Mouse (Mus musculus) right cerebral cortex, postnatal 10 days (tissue): ENCODE results near the gene Bak1.
"Not testable (repeated sequence)": the region's sequence is repeated elsewhere in the genome, so short reads cannot be mapped to it uniquely, and the experiment has no call there.

Experiments used
- DNase-seq, 2 experiments: peaks; one replicate each; pipeline ENCODE4 v3.0.0; 2021; ENCODE audit warnings: low spot score in 2 of 2

Gene Bak1

GRCm38 (mm10) chr17:26979426-26979825 lies 49.4 kb downstream of the Bak1 start:
- DNase-seq, result no peak

- not testable (repeated sequence) for DNase-seq
Measured at GRCm38 (mm10) chr17:26977354-26977753, 51.5 kb downstream of the Bak1 start.

GRCm38 (mm10) chr17:26975415-26975814 lies 53.4 kb downstream of the Bak1 start:
- no peak for DNase-seq

GRCm38 (mm10) chr17:26974547-26974946 lies 54.3 kb downstream of the Bak1 start:
- DNase-seq, result peak in 1 of 2 experiments; percentile 31

- peak; percentile 98 for DNase-seq
Measured at GRCm38 (mm10) chr17:26972703-26973574, 55.9 kb downstream of the Bak1 start, which contains the start of gene Zbtb9. TSS of gene Zbtb9 (plus strand) at chr17:26973167.

GRCm38 (mm10) chr17:26972107-26972506 lies 56.7 kb downstream of the Bak1 start:
- no peak for DNase-seq

GRCm38 (mm10) chr17:26971247-26971905 lies 57.4 kb downstream of the Bak1 start:
- peak in 1 of 2 experiments; percentile 29 for DNase-seq

GRCm38 (mm10) chr17:26970221-26970620 lies 58.6 kb downstream of the Bak1 start:
- DNase-seq, result peak in 1 of 2 experiments; percentile 26
